Mouse (Mus musculus): Measurements from ENCODE around the gene Ttc21a. TPM values are rescaled to one million over a fixed set of nuclear protein-coding genes. Genes with fewer than 3 reads are reported as not detected.

Gene Ttc21a
- total and polyA plus RNA-seq, 3 experiments = 0.21 to 0.47 TPM; not detected in 1

- TF ChIP-seq MAFK (IDR thresholded peaks at IDR 0.05; ENCODE audit: insufficient replicate concordance, low read length) (no peak), CTCF (conservative IDR thresholded peaks at IDR 0.05 in 1 of 2, IDR thresholded peaks at IDR 0.05 in 1 of 2; ENCODE audit: low read depth in 2 of 2, low read length in 2 of 2) (peak in 1 of 2 experiments; percentile 65; a peak in 2 of 4 replicates), KAT2A (IDR thresholded peaks at IDR 0.05; ENCODE audit: insufficient replicate concordance, low read length) (no peak), RAD21 (IDR thresholded peaks at IDR 0.05; ENCODE audit: low read depth, low read length) (peak; percentile 24), UBTF (IDR thresholded peaks at IDR 0.05; ENCODE audit: low read depth, low read length) (no peak), POLR2AphosphoS2 (IDR thresholded peaks at IDR 0.05; ENCODE audit: low read depth, low read length) (0 out of 2 replicates have a peak, but pooled peaks have one; percentile 48), SMC3 (IDR thresholded peaks at IDR 0.05; ENCODE audit: low read depth, low read length) (peak; percentile 49), EP300 (IDR thresholded peaks at IDR 0.05; ENCODE audit: low read length) (no peak)
- no peak for DNase-seq (ENCODE audit: extremely low read depth)
- no peak overlapping the region for H3K27ac ChIP-seq (ENCODE audit: insufficient read depth, low read depth)
- no peak overlapping the region for H3K4me2 ChIP-seq (ENCODE audit: insufficient read depth, low read depth, poor library complexity, severe bottlenecking)
- peaks cover 38 to 52% of the 10 kb centered on the region in 2 experiments for H3K36me3 ChIP-seq (replicated peaks in 1 of 2; ENCODE audit: control insufficient read depth in 1 of 2, insufficient read depth in 1 of 2, low read length in 1 of 2)
- in situ Hi-C loops (cut with MboI; ENCODE audit: low pct_ligation_motif_present, low pct_unique_long_range_greater_than_20kb, low sequenced_read_pairs) (no loop called here), dilution Hi-C loops (cut with MboI; ENCODE audit: extremely low pct_ligation_motif_present, extremely low pct_unique_long_range_greater_than_20kb, low sequenced_read_pairs) (no loop called here)
- H3K4me1 ChIP-seq (ENCODE audit: control insufficient read depth in 1 of 2, insufficient read depth in 2 of 2) = peaks cover 10 to 26% of the 10 kb centered on the region in 2 experiments
- no peaks in the 10 kb centered on the region; the same call in 1 of the 2 replicates for H3K79me2 ChIP-seq (replicated peaks; ENCODE audit: control insufficient read depth, extremely low read depth, insufficient read depth, poor library complexity, severe bottlenecking)
- no peak overlapping the region for H3K9ac ChIP-seq (ENCODE audit: insufficient read depth, low read depth)
- H3K9me3 ChIP-seq (replicated peaks; ENCODE audit: low read length) = peaks cover 2% of the 10 kb centered on the region
- H3K4me3 ChIP-seq (replicated peaks in 1 of 3; ENCODE audit: low read depth in 2 of 3, low read length in 2 of 3, poor library complexity in 1 of 3) = no peak overlapping the region
- no peaks in the 10 kb centered on the region for H3K27me3 ChIP-seq (replicated peaks)
Observed at GRCm38 (mm10) chr9:119970221-119970620, 32.8 kb downstream of the Ttc21a start.

GRCm38 (mm10) chr9:119970763-119971656 lies 33.6 kb downstream of the Ttc21a start:
- H3K4me1 ChIP-seq (ENCODE audit: control insufficient read depth in 1 of 2, insufficient read depth in 2 of 2) = peaks cover 11 to 31% of the 10 kb centered on the region in 2 experiments
- no peaks in the 10 kb centered on the region for H3K27me3 ChIP-seq (replicated peaks)
- H3K4me3 ChIP-seq (replicated peaks in 1 of 3; ENCODE audit: low read depth in 2 of 3, low read length in 2 of 3, poor library complexity in 1 of 3) = no peak overlapping the region
- H3K79me2 ChIP-seq (replicated peaks; ENCODE audit: control insufficient read depth, extremely low read depth, insufficient read depth, poor library complexity, severe bottlenecking) = no peaks in the 10 kb centered on the region; the same call in 1 of the 2 replicates
- peaks cover 39 to 53% of the 10 kb centered on the region in 2 experiments for H3K36me3 ChIP-seq (replicated peaks in 1 of 2; ENCODE audit: control insufficient read depth in 1 of 2, insufficient read depth in 1 of 2, low read length in 1 of 2)
- DNase-seq (ENCODE audit: extremely low read depth) = no peak
- H3K27ac ChIP-seq (ENCODE audit: insufficient read depth, low read depth) = no peak overlapping the region
- TF ChIP-seq IRF4 (IDR thresholded peaks at IDR 0.05; ENCODE audit: low read depth, low read length) (no peak), USF2 (conservative IDR thresholded peaks at IDR 0.05; ENCODE audit: low read depth, low read length) (no peak), ZNF384 (IDR thresholded peaks at IDR 0.05; ENCODE audit: low read depth, low read length) (peak; percentile 40; the same call in 1 of the 2 replicates)
- dilution Hi-C loops (cut with MboI; ENCODE audit: extremely low pct_ligation_motif_present, extremely low pct_unique_long_range_greater_than_20kb, low sequenced_read_pairs) (no loop called here), in situ Hi-C loops (cut with MboI; ENCODE audit: low pct_ligation_motif_present, low pct_unique_long_range_greater_than_20kb, low sequenced_read_pairs) (no loop called here)
- peaks cover 2% of the 10 kb centered on the region for H3K9me3 ChIP-seq (replicated peaks; ENCODE audit: low read length)
- H3K4me2 ChIP-seq (ENCODE audit: insufficient read depth, low read depth, poor library complexity, severe bottlenecking) = no peak overlapping the region
- H3K9ac ChIP-seq (ENCODE audit: insufficient read depth, low read depth) = no peak overlapping the region

GRCm38 (mm10) chr9:119972166-119972565 lies 34.8 kb downstream of the Ttc21a start:
- Histone ChIP-seq H3K4me3 (replicated peaks in 1 of 3; ENCODE audit: low read depth in 2 of 3, low read length in 2 of 3, poor library complexity in 1 of 3) (no peak overlapping the region), H3K36me3 (replicated peaks in 1 of 2; ENCODE audit: control insufficient read depth in 1 of 2, insufficient read depth in 1 of 2, low read length in 1 of 2) (peaks cover 39 to 53% of the 10 kb centered on the region in 2 experiments), H3K79me2 (replicated peaks; ENCODE audit: control insufficient read depth, extremely low read depth, insufficient read depth, poor library complexity, severe bottlenecking) (peaks cover 1% of the 10 kb centered on the region), H3K27ac (ENCODE audit: insufficient read depth, low read depth) (no peak overlapping the region), H3K27me3 (replicated peaks) (no peaks in the 10 kb centered on the region), H3K9me3 (replicated peaks; ENCODE audit: low read length) (peaks cover 2% of the 10 kb centered on the region), H3K4me2 (ENCODE audit: insufficient read depth, low read depth, poor library complexity, severe bottlenecking) (no peak overlapping the region), H3K9ac (ENCODE audit: insufficient read depth, low read depth) (no peak overlapping the region), H3K4me1 (ENCODE audit: control insufficient read depth in 1 of 2, insufficient read depth in 2 of 2) (peaks cover 11 to 31% of the 10 kb centered on the region in 2 experiments)
- no peak for DNase-seq (ENCODE audit: extremely low read depth)
- dilution Hi-C loops (cut with MboI; ENCODE audit: extremely low pct_ligation_motif_present, extremely low pct_unique_long_range_greater_than_20kb, low sequenced_read_pairs) = no loop called here
- TF ChIP-seq USF1 (IDR thresholded peaks at IDR 0.05; ENCODE audit: low read depth, low read length) = no peak
- in situ Hi-C loops (cut with MboI; ENCODE audit: low pct_ligation_motif_present, low pct_unique_long_range_greater_than_20kb, low sequenced_read_pairs) = no loop called here
